Mouse (Mus musculus) midbrain, embryonic 13.5 days (tissue): ENCODE data around the gene Arf1. TPM values are rescaled to one million over a fixed set of nuclear protein-coding genes. Genes with fewer than 3 reads are reported as not detected.

Source experiments
- polyA plus RNA-seq: library from polyadenylated mRNA; unstranded; fragments of >200 nt; fragmentation: Nextera tagmentation; extraction: Ambion mirVana; gene quantifications from 2 replicates; pipeline ENCODE4 v1.2.1, GENCODE M21; 2015

Gene Arf1
- polyA plus RNA-seq, 1 experiment from 2014 or later = 607 TPM

Other genes starting within 250 kb of the Arf1 start
- gene Obscn, start 91.9 kb downstream of the Arf1 start, polyA plus RNA-seq = 0.04 and 0.08 TPM in 2 replicates
- gene Iba57, start 64.5 kb downstream of the Arf1 start, polyA plus RNA-seq = 7.2 and 7.6 TPM in 2 replicates
- gene Gjc2, start 45.1 kb downstream of the Arf1 start, polyA plus RNA-seq = 0.35 TPM in 1 of 2 replicates, not detected in the other
- 155 and 159 TPM in 2 replicates for gene Guk1, start 36.1 kb downstream of the Arf1 start, polyA plus RNA-seq
- gene Mrpl55, start 25.8 kb downstream of the Arf1 start, polyA plus RNA-seq = 95.9 and 96.5 TPM in 2 replicates
- 32.5 and 32.6 TPM in 2 replicates for gene 2310033P09Rik, start 19.9 kb downstream of the Arf1 start, polyA plus RNA-seq
- gene Wnt3a, start 62.5 kb upstream of the Arf1 start, polyA plus RNA-seq = 0.68 and 3.0 TPM in 2 replicates
- 2.9 and 6.0 TPM in 2 replicates for gene Wnt9a, start 78.7 kb upstream of the Arf1 start, polyA plus RNA-seq
- gene Prss38, start 147.4 kb upstream of the Arf1 start, polyA plus RNA-seq = not detected in 2 replicates
- 14.3 TPM in 2 replicates for gene Jmjd4, start 221.8 kb upstream of the Arf1 start, polyA plus RNA-seq
- gene Snap47, start 222.9 kb upstream of the Arf1 start, polyA plus RNA-seq = 352 and 380 TPM in 2 replicates
- 14.7 and 15.0 TPM in 2 replicates for gene Zfp867, start 244.2 kb upstream of the Arf1 start, polyA plus RNA-seq